ENCODE assay signal across 21 mouse cellular contexts in genomic region chr4:152586175-152586574, GRCm38 (mm10).
DNase-seq lines count a peak whose midpoint lies in the region; TF ChIP-seq lines count a peak whose summit lies in the region.
"Had no signal": no experiment of that assay in that cellular context is flagged by ENCODE, and none has a peak within 500 bp of the region (broad histone marks: within the 10 kb centered on the region; RNA-seq: fewer than 3 reads in every experiment).

No protein-coding gene starts in this region.

- no peaks in the 10 kb centered on the region for H3K36me3 ChIP-seq in kidney, adult 2 months (ENCODE audit: control insufficient read depth, insufficient read depth, low read length)
- H3K36me3 ChIP-seq: embryonic facial prominence, embryonic 12.5 days; heart, embryonic 15.5 days; limb, embryonic 10.5 days; midbrain, embryonic 13.5 days had no signal

- no peak for TF ChIP-seq POLR2A in kidney, adult 2 months (IDR thresholded peaks at IDR 0.05; ENCODE audit: low read depth, low read length)

- TF ChIP-seq CTCF in kidney, adult 2 months (conservative IDR thresholded peaks at IDR 0.05; ENCODE audit: insufficient read depth, insufficient read length, low read depth, low read length) = no peak

- intact Hi-C loops in left cerebral cortex, postnatal 25 days (cut with DNase I) = no loop called here

- peak; percentile 23 for DNase-seq in thymus, postnatal 14 days
- no peak for DNase-seq in thymus, postnatal 25 days
- peak; percentile 52 for DNase-seq in kidney, adult 2 months
- DNase-seq in kidney, postnatal 10 days = peak; percentile 34
- DNase-seq in left cerebral cortex, postnatal 25 days (ENCODE audit: low spot score in 2 of 2) = no peak
- DNase-seq in left cerebral cortex, adult 8-10 months (ENCODE audit: low spot score in 2 of 2) = no peak
- no peak for DNase-seq in urinary bladder, postnatal 25 days (ENCODE audit: low spot score)
- DNase-seq: adrenal gland, postnatal 10 days; cerebellum, adult 9-10 months; gastrocnemius, postnatal 25 days; heart, postnatal 4 days; lung, adult 18-20 months; lung, postnatal 14 days; retina, postnatal 1 day had no signal

- no peaks in the 10 kb centered on the region for H3K27me3 ChIP-seq in kidney, adult 2 months (replicated peaks; ENCODE audit: control insufficient read depth, insufficient read depth, low read length)
- H3K27me3 ChIP-seq: embryonic facial prominence, embryonic 12.5 days; heart, embryonic 15.5 days; midbrain, embryonic 13.5 days had no signal

- 25% methylated on average over 4 of the region's 4 CpGs for WGBS in kidney, adult 2 months

- H3K4me1 ChIP-seq in kidney, adult 2 months (ENCODE audit: control insufficient read depth, insufficient read depth, low read length) = no peaks in the 10 kb centered on the region
- H3K4me1 ChIP-seq: embryonic facial prominence, embryonic 12.5 days; heart, embryonic 15.5 days; midbrain, embryonic 13.5 days had no signal

- no peak overlapping the region for H3K27ac ChIP-seq in kidney, adult 2 months (ENCODE audit: insufficient read depth, low read depth, low read length)
- H3K27ac ChIP-seq: embryonic facial prominence, embryonic 12.5 days; forebrain, embryonic 13.5 days; heart, embryonic 15.5 days; layer of hippocampus, adult 2 months; limb, embryonic 10.5 days; midbrain, embryonic 13.5 days had no signal

- no peak overlapping the region for H3K4me3 ChIP-seq in kidney, adult 2 months (ENCODE audit: insufficient read depth, low read depth, low read length)
- H3K4me3 ChIP-seq: embryonic facial prominence, embryonic 12.5 days; erythroblast, embryonic 14.5 days; forebrain, embryonic 13.5 days; heart, embryonic 15.5 days; layer of hippocampus, adult 2 months; limb, embryonic 10.5 days; midbrain, embryonic 13.5 days had no signal

Comparison
In these comparisons a context has a peak if more than half of its experiments do, and no peak if none do; other contexts are left out.
1. DNase-seq: peak in thymus, postnatal 14 days (single experiment), kidney, adult 2 months (single experiment) and kidney, postnatal 10 days (single experiment); none in thymus, postnatal 25 days (single experiment), left cerebral cortex, postnatal 25 days (0 of 2), left cerebral cortex, adult 8-10 months (0 of 2) and urinary bladder, postnatal 25 days (single experiment).